Comparison of ENCODE assay signal across 24 mouse cellular contexts in the genomic region with DNA sequence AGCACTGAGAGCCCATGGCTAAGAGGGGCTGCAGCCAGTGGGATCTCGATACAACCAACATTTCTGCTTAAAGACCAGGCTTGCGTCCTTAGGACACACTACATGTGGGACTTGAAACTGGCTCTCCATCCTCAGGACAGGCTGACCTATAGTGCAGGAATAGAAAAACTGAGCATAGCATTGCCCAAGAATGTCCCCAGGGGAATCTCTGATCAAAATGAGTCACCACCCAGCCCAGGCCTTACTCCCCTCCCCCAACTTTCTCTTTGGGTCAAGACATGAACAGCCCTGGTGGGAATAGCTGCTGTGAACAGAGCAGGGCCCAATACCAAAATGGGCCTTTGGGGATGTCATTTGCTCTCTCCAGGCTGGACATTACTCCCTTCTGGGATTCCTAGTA. TPM values are rescaled to one million over a fixed set of nuclear protein-coding genes. Genes with fewer than 3 reads are reported as not detected.
DNase-seq lines count a peak whose midpoint lies in the region; TF ChIP-seq lines count a peak whose summit lies in the region.
"Had no signal": no experiment of that assay in that cellular context is flagged by ENCODE, and none has a peak within 500 bp of the region (broad histone marks: within the 10 kb centered on the region; RNA-seq: fewer than 3 reads in every experiment).

No protein-coding gene starts in this region.

- TF ChIP-seq RAD21 in CH12.LX (IDR thresholded peaks at IDR 0.05; ENCODE audit: low read depth, low read length), result no peak

- dilution Hi-C loops in CH12.LX (cut with MboI; ENCODE audit: extremely low pct_ligation_motif_present, extremely low pct_unique_long_range_greater_than_20kb, low sequenced_read_pairs), result no loop called here

- peaks cover 6% of the 10 kb centered on the region for H3K27me3 ChIP-seq in CH12.LX (replicated peaks)

- TF ChIP-seq POLR2A in CH12.LX (IDR thresholded peaks at IDR 0.05; ENCODE audit: low read depth, low read length), result no peak

- DNase-seq in adrenal gland, postnatal 14 days, result peak; percentile 28
- no peak for DNase-seq in adrenal gland, adult 2 months
- DNase-seq in 3134 (ENCODE audit: extremely low read depth, insufficient read length, low spot score), result peak; percentile 27
- DNase-seq in CH12.LX (ENCODE audit: extremely low read depth), result peak; percentile 19
- DNase-seq in adipocyte (ENCODE audit: low spot score), result peak; percentile 47
- no peak for DNase-seq in thymus, postnatal 4 days
- DNase-seq in lung, adult 18-20 months, result no peak
- no peak for DNase-seq in spleen, adult 12 weeks (ENCODE audit: low spot score)
- DNase-seq: cerebellum, adult 11-12 months; cerebellum, adult 9-11 months; cerebellum, postnatal 36 days; gastrocnemius, adult 2 months; gastrocnemius, postnatal 25 days; heart, postnatal 10 days; heart, postnatal 4 days had no signal

- no peak overlapping the region for H3K9ac ChIP-seq in CH12.LX (ENCODE audit: insufficient read depth, low read depth)
- H3K9ac ChIP-seq: embryonic facial prominence, embryonic 13.5 days; hindbrain, embryonic 12.5 days had no signal

- H3K36me3 ChIP-seq in CH12.LX (replicated peaks in 1 of 2; ENCODE audit: control insufficient read depth in 1 of 2, insufficient read depth in 1 of 2, low read length in 1 of 2), result no peaks in the 10 kb centered on the region
- H3K36me3 ChIP-seq: embryonic facial prominence, embryonic 13.5 days; heart, embryonic 10.5 days; hindbrain, embryonic 12.5 days had no signal

- H3K27ac ChIP-seq in CH12.LX (ENCODE audit: insufficient read depth, low read depth), result no peak overlapping the region
- H3K27ac ChIP-seq: embryonic facial prominence, embryonic 13.5 days; gastrocnemius, adult 2 months; heart, embryonic 10.5 days; hindbrain, embryonic 12.5 days had no signal

- H3K4me1 ChIP-seq in CH12.LX (ENCODE audit: control insufficient read depth in 1 of 2, insufficient read depth in 2 of 2), result peaks cover 11 to 12% of the 10 kb centered on the region in 2 experiments

- H3K4me3 ChIP-seq in CH12.LX (replicated peaks in 1 of 3; ENCODE audit: low read depth in 2 of 3, low read length in 2 of 3, poor library complexity in 1 of 3), result no peak overlapping the region
- H3K4me3 ChIP-seq: embryonic facial prominence, embryonic 13.5 days; gastrocnemius, adult 2 months; heart, embryonic 10.5 days; hindbrain, embryonic 12.5 days had no signal

- TF ChIP-seq CTCF in CH12.LX (conservative IDR thresholded peaks at IDR 0.05 in 1 of 2, IDR thresholded peaks at IDR 0.05 in 1 of 2; ENCODE audit: low read depth in 2 of 2, low read length in 2 of 2), result no peak

- in situ Hi-C loops in CH12.LX (cut with MboI; ENCODE audit: low pct_ligation_motif_present, low pct_unique_long_range_greater_than_20kb, low sequenced_read_pairs), result no loop called here

- no peaks in the 10 kb centered on the region for H3K79me2 ChIP-seq in CH12.LX (replicated peaks; ENCODE audit: control insufficient read depth, extremely low read depth, insufficient read depth, poor library complexity, severe bottlenecking)

- no peak overlapping the region for H3K4me2 ChIP-seq in CH12.LX (ENCODE audit: insufficient read depth, low read depth, poor library complexity, severe bottlenecking)
- H3K4me2 ChIP-seq: embryonic facial prominence, embryonic 13.5 days; hindbrain, embryonic 12.5 days had no signal

- H3K9me3 ChIP-seq in CH12.LX (replicated peaks; ENCODE audit: low read length), result peaks cover 12% of the 10 kb centered on the region
- H3K9me3 ChIP-seq: embryonic facial prominence, embryonic 13.5 days; heart, embryonic 10.5 days; hindbrain, embryonic 12.5 days had no signal

- TF ChIP-seq EP300 in CH12.LX (IDR thresholded peaks at IDR 0.05; ENCODE audit: low read length), result no peak; the same call in 1 of the 2 replicates

TF ChIP-seq in CH12.LX, 34 proteins besides CTCF, POLR2A, EP300 and RAD21:
- TF ChIP-seq BHLHE40 (IDR thresholded peaks at IDR 0.05; ENCODE audit: low read depth, low read length) (no peak), JUN (IDR thresholded peaks at IDR 0.05; ENCODE audit: insufficient read depth, low read depth, low read length) (0 out of 2 replicates have a peak, but pooled peaks have one; percentile 44), USF1 (IDR thresholded peaks at IDR 0.05; ENCODE audit: low read depth, low read length) (no peak), ZC3H11A (IDR thresholded peaks at IDR 0.05; ENCODE audit: low read depth, low read length) (no peak), ELF1 (IDR thresholded peaks at IDR 0.05; ENCODE audit: low read depth, low read length) (no peak), JUND (conservative IDR thresholded peaks at IDR 0.05; ENCODE audit: low read depth, low read length) (no peak; the same call in 1 of the 2 replicates), PAX5 (IDR thresholded peaks at IDR 0.05; ENCODE audit: low read length) (no peak), MAX (IDR thresholded peaks at IDR 0.05; ENCODE audit: low read length) (no peak), ZKSCAN1 (IDR thresholded peaks at IDR 0.05; ENCODE audit: borderline replicate concordance, low read depth, low read length) (no peak), CHD2 (IDR thresholded peaks at IDR 0.05; ENCODE audit: low read length) (0 out of 2 replicates have a peak, but pooled peaks have one; percentile 35), SIN3A (IDR thresholded peaks at IDR 0.05; ENCODE audit: low read length) (no peak), SMC3 (IDR thresholded peaks at IDR 0.05; ENCODE audit: low read depth, low read length) (no peak), IRF4 (IDR thresholded peaks at IDR 0.05; ENCODE audit: low read depth, low read length) (peak; percentile 62; the same call in 1 of the 2 replicates), ETS1 (conservative IDR thresholded peaks at IDR 0.05; ENCODE audit: low read depth, low read length) (no peak), MAZ (IDR thresholded peaks at IDR 0.05; ENCODE audit: low read depth, low read length) (no peak)
TF ChIP-seq in CH12.LX: peak in this region for 3.

RNA-seq across cellular contexts. Expression of a gene that starts 1.9 kb away (rescaled TPM):
- total RNA-seq in adrenal gland, postnatal 14 days (2021), result not detected in 2 replicates
- not detected for total RNA-seq in adrenal gland, adult 2 months (2021)
- 0.03 and 0.17 TPM in 2 replicates for polyA plus RNA-seq in adrenal gland, adult 2 months (2012; rRNA removed)
- total RNA-seq in CH12.LX (2012; rRNA removed) (not detected in 2 replicates), CH12.LX (2014; rRNA removed) (not detected in 2 replicates)
- 0.12 TPM in 1 of 2 replicates, not detected in the other for polyA plus RNA-seq in CH12.LX (2012; ENCODE audit: insufficient read length, low read depth)
- total RNA-seq: adrenal gland, postnatal 36 days; gastrocnemius, adult 2 months; gastrocnemius, postnatal 25 days; granulocyte monocyte progenitor cell, adult 5-6 weeks; heart, postnatal 10 days; heart, postnatal 4 days had no signal
- polyA plus RNA-seq: inflammation-experienced regulatory T-cells, adult 6 months had no signal

RNA-seq across cellular contexts. Expression of a gene that starts 9.2 kb away (rescaled TPM):
- total RNA-seq in adrenal gland, postnatal 14 days (2021), result not detected in 2 replicates
- total RNA-seq in adrenal gland, adult 2 months (2021), result not detected
- not detected in 2 replicates for polyA plus RNA-seq in adrenal gland, adult 2 months (2012; rRNA removed)
- not detected in 2 replicates for total RNA-seq in CH12.LX (2012; rRNA removed)
- total RNA-seq in CH12.LX (2014; rRNA removed), result not detected in 2 replicates
- not detected in 2 replicates for polyA plus RNA-seq in CH12.LX (2012; ENCODE audit: insufficient read length, low read depth)
- total RNA-seq: adrenal gland, postnatal 36 days; gastrocnemius, adult 2 months; gastrocnemius, postnatal 25 days; heart, postnatal 10 days; heart, postnatal 4 days; MEL had no signal
- polyA plus RNA-seq: CD4-positive, CD25-positive, alpha-beta regulatory T cell, adult 4 months; embryonic facial prominence, embryonic 13.5 days; heart, embryonic 14.5 days; hindbrain, embryonic 12.5 days; inflammation-experienced regulatory T-cells, adult 6 months had no signal

RNA-seq across cellular contexts. Expression of a gene that starts 32.9 kb away (rescaled TPM):
- 41.4 and 43.1 TPM in 2 replicates for total RNA-seq in adrenal gland, postnatal 14 days (2021)
- 10 to 100 TPM; 42.4 to 59.1 TPM for total RNA-seq in adrenal gland, adult 2 months (2021)
- polyA plus RNA-seq in adrenal gland, adult 2 months (2012; rRNA removed), result 9.1 and 10.5 TPM in 2 replicates
- total RNA-seq in CH12.LX (2012; rRNA removed) (86.8 and 94.0 TPM in 2 replicates), CH12.LX (2014; rRNA removed) (84.5 and 89.4 TPM in 2 replicates)
- polyA plus RNA-seq in CH12.LX (2012; ENCODE audit: insufficient read length, low read depth), result 68.3 and 69.7 TPM in 2 replicates

Comparison
In these comparisons a context has a peak if more than half of its experiments do, and no peak if none do; other contexts are left out.
1. DNase-seq: peak in adrenal gland, postnatal 14 days (single experiment), 3134 (single experiment), CH12.LX (single experiment) and adipocyte (single experiment); none in adrenal gland, adult 2 months (single experiment), thymus, postnatal 4 days (single experiment), lung, adult 18-20 months (0 of 2) and spleen, adult 12 weeks (single experiment).